Mouse (Mus musculus) adipose tissue, adult 10 weeks (tissue): ENCODE data around the gene Raf1. TPM values are rescaled to one million over a fixed set of nuclear protein-coding genes. Genes with fewer than 3 reads are reported as not detected.

Experiments used
- polyA plus RNA-seq: library from polyadenylated mRNA; stranded (reverse); fragments of 350-450 nt; fragmentation: Illumina TruSeq; extraction: RNeasy Lipid Tissue Mini Kit (QIAGEN cat#74804); gene quantifications from one replicate; pipeline ENCODE4 v1.2.3, GENCODE M21; 2014; ENCODE audit warnings: low read depth, low replicate concordance

Gene Raf1
- polyA plus RNA-seq = 70.2 TPM

GRCm38 (mm10) chr6:115676452-115677128, at the start of gene Raf1:
Gene Raf1 (minus strand): TSS chr6:115676635.

GRCm38 (mm10) chr6:115601715-115602523, 74.5 kb downstream of the Raf1 start, which contains the start of gene Mkrn2:
Gene Mkrn2 (plus strand): TSS chr6:115601902.

GRCm38 (mm10) chr6:115592458-115592857, 84.0 kb downstream of the Raf1 start, which contains the start of gene Mkrn2os:
Gene Mkrn2os (minus strand): TSS chr6:115592576.

Other genes starting within 250 kb of the Raf1 start
- 8.3 TPM for gene Tsen2, start 132.0 kb downstream of the Raf1 start, polyA plus RNA-seq
- gene Mkrn2os, start 84.1 kb downstream of the Raf1 start, polyA plus RNA-seq = 2.0 TPM
- gene Mkrn2, start 74.7 kb downstream of the Raf1 start, polyA plus RNA-seq = 16.9 TPM
- gene Tmem40, start 85.8 kb upstream of the Raf1 start, polyA plus RNA-seq = 3.1 TPM
- gene Cand2, start 97.9 kb upstream of the Raf1 start, polyA plus RNA-seq = 5.4 TPM
- gene Rpl32, start 132.1 kb upstream of the Raf1 start, polyA plus RNA-seq = 1,816 TPM
- gene Efcab12, start 161.8 kb upstream of the Raf1 start, polyA plus RNA-seq = 3.9 TPM
- gene Mbd4, start 176.7 kb upstream of the Raf1 start, polyA plus RNA-seq = 4.3 TPM
- 15.7 TPM for gene Ift122, start 176.8 kb upstream of the Raf1 start, polyA plus RNA-seq